Mouse (Mus musculus): ENCODE results near the gene Cdc42ep4. TPM values are rescaled to one million over a fixed set of nuclear protein-coding genes. Genes with fewer than 3 reads are reported as not detected.

Gene Cdc42ep4
- total RNA-seq, 2 experiments from 2014 or later, result 4.5 to 7.4 TPM

DNA sequence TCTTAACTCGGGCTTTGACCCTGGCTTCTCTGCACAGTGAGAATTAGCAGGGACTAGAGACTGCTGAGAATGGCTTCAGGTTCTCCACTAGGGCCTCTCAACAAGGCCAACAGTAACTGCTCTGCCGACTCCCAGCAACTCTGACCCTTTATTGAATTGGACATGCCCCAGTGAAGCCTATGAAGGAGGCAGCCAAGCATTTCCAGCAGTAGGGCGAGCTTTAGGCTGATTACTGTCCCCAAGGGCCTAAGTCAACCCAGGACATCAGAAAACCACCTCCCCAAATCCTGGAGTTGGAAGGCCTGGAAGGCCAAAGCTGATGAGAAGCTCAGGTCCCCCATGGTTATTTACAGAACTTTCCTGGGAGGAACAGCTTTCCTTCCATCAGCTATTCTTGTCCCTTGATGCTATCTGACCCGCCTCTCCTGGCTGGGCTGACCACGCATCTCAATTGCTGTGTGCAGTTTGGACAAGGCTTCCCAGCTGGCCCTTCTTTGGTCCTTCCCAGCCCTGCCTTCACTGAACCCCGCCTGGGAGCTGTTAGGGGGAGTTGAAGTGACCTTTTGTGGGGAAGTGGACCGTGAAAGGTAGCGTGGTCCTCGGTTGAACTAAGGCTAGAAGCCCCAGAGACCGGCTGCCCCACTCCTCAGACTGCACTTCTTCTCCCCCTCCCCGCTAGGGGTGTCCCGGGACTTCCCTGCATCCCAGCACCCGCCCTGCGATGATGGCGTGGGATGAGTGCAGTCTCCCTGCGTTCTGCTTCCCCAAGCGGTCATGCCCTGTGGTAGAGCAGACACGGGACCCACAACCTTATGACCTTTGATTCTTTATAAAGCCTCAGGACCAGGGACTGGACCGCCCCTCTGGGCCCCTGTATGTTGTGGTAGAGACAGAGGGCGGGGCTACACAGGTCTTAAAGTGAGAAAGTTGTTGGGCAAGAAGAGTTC is 27.3 kb upstream of the Cdc42ep4 start:
- peak; percentile 61 for DNase-seq (ENCODE audit: low spot score)

GRCm38 (mm10) chr11:113777878-113778464 is 26.3 kb upstream of the Cdc42ep4 start:
- no peak for DNase-seq (ENCODE audit: low spot score)

GRCm38 (mm10) chr11:113776851-113777511 is 25.3 kb upstream of the Cdc42ep4 start:
- DNase-seq (ENCODE audit: low spot score), result no peak

- no peak for DNase-seq (ENCODE audit: low spot score)
Observed at GRCm38 (mm10) chr11:113774773-113775172, 23.1 kb upstream of the Cdc42ep4 start.

DNA sequence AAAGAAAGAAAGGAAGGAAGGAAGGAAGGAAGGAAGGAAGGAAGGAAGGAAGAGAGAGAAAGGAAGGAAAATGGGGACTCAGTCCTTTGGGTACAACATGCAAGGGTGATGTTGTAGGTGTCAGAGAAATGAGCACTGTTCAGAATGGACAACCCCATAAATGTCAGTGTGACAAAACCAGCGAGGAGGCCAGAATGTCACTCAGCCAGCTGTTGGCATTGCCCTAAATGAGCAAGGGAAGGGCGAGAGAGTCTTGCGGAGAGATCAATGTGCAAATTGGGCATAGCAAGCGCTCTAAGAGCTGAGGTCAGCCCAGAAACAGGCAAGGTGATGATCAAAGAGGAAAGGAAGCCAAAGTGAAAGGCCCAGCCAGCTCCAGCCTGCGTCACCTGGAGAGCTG is 21.5 kb upstream of the Cdc42ep4 start:
- DNase-seq (ENCODE audit: low spot score), result no peak

DNA sequence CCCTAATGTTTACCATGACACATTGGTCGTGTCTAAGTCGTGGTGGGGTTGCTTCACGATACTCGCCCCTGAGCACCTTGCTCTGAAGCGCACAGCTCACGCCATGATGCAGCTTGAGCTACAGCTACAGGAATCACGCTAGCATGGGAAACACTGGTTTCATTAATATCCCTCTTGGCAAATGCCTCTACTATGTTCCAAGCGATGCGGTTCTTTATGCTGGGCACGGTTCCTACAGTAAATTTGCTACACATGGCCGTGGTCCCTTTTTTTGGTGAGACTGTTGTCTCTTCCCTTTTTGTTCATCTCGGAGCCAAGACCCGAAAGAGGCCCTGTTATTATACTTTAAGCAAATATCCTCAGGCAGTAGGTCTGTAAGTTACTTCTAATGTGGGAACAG is 19.5 kb upstream of the Cdc42ep4 start:
- DNase-seq (ENCODE audit: low spot score), result no peak

DNA sequence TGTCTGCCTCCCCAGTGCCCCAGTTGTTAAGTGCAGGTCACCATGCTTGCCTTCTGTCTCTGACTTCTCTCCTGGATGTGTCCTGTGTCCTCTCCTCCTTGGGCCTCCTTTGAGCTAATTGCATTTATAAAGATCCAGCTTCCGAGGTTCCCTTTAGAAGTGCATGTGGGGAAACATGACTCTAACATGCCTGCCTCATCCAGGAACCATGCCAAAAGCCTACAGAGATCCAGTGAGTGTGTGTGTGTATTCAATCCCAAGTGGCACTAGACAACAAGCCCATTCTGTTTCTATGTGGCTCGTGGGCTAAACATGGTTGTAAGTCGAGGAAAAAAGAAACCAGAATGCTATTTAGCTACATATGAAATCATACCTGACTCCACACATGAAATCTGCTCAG is 16.7 kb upstream of the Cdc42ep4 start:
- DNase-seq (ENCODE audit: low spot score), result no peak

GRCm38 (mm10) chr11:113767285-113767684 is 15.6 kb upstream of the Cdc42ep4 start:
- no peak for DNase-seq (ENCODE audit: low spot score)

DNA sequence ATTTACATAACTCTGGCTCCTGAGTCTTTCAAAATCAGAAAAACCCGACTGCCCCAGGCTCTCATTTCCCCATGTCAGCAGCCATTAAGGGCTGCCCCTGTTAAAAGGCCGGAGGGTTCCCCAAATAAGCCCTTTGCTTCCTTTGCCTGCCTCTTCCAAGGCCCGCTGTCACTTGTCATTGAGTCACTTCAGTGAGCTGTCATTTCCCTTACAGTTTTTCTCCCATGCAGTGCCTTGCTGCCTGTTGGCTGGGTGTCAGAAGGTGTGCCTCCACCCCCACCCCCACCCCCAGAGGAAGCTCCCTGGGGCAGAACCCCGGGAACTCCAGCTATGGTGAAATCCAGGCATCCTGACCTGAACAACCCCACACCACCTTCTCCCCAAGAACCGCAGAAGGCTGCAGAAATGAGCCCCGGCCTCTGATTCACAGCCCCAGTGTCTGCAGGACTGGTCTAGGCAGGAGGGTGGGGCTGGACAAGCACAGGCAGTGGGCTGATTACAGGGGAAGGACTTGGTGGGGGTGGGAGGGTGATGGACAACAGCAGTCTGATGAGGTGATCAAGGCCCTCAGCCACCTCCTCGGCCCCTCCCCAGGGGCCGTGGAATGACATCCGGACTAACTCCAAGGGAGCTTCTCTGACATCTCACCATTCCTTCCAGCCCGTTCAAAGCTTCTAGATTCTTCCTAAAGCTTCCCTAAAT is 14.8 kb upstream of the Cdc42ep4 start:
- no peak for DNase-seq (ENCODE audit: low spot score)

DNA sequence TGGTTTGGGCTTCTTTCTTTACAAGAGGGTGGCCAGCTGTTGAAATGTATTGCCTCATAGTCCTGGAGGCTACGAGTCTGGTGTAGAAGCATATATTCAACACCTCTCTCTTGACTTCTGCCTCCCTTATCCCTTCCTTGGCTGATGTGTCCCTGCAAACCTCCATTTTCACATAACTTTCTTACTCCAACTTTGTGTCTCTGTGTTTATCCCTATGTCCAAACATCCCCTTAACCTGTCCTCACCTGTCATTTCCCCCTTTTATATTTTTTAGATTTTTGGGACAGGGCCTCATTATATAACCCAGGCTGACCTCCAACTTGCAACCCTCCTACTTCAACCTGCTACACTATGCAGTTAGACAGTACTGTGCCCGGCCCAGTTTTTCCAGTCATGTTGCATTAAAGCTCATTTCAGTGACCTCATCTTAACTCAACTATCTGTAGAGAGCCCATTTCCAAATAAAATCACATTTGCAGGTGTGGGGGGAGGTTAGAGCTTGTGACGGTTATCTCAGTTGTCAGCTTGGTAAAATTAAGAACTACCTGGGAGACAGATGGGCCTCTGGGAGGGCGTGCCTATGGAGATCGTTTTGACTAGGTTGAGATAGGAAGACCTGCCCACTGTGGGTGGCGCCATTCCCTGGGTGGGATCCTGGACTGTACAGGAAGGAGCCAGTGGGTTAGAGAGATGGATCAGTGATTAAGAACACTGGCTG is 12.6 kb upstream of the Cdc42ep4 start:
- no peak for DNase-seq (ENCODE audit: low spot score)

DNA sequence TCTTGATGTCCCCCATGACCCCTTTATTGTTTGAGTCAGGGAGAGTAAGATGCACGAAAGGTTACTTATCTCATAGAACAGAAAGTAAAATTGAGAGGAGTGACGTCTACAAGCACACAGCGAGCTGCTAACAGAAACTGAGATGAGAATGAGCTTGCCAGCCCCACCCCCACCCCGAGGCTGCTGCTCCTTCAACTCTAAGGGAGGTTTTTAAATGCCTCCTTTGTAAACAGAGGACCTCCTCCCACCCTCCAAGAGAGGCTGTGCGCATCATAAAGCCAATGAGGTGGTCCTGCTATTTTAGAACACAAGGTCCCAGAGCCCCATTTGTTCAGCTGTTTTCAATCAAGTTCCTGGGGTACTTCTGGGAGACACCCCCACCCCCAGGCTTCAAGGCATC is 11.8 kb upstream of the Cdc42ep4 start:
- DNase-seq (ENCODE audit: low spot score), result no peak

- DNase-seq (ENCODE audit: low spot score), result no peak
Observed at GRCm38 (mm10) chr11:113762136-113762797, 10.6 kb upstream of the Cdc42ep4 start.

GRCm38 (mm10) chr11:113761646-113762045 is 10.0 kb upstream of the Cdc42ep4 start:
- no peak for DNase-seq (ENCODE audit: low spot score)

DNA sequence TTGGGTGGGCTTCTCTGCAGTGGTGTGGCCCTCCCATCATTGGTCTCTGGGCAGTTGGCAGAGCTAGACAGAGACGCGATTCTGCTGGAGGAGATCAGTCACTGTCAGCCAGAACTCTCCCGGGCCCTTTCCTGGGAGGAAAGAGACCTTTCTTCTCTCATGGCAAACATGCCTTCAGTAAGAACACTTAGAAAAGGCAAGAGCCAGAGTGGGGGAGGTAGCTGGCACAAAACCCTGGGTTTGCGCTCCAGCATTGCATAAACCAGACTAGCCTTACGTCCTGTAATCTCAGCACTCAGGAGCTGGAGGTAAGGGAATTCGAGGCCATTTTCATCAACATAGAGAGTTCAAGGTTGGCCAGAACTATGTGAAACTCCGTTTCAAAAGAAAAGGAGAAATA is 8.8 kb upstream of the Cdc42ep4 start:
- no peak for DNase-seq (ENCODE audit: low spot score)

- no peak for DNase-seq (ENCODE audit: low spot score)
Observed at GRCm38 (mm10) chr11:113758851-113759250, 7.2 kb upstream of the Cdc42ep4 start.

- DNase-seq (ENCODE audit: low spot score), result no peak
Observed at GRCm38 (mm10) chr11:113756578-113756977, 4.9 kb upstream of the Cdc42ep4 start.

DNA sequence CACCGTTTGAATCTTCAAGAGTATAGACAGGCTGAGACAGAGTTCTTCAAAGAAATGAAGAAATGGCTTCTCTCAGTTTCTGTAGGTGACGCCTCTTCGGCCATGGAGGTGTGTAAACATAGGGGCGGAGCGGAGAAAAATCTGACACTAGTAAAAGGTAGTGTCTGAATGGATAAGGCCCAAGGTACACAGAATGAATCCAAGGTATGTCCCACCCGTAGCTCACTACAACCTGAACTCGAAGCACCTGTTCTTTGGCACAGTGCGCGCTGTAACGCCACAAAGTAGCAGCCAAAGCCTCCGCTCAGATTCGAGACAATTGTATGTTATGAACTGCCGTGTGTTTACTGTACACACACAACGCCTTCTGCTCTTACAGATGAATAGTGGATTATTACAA is 4.2 kb upstream of the Cdc42ep4 start:
- DNase-seq (ENCODE audit: low spot score), result no peak

DNA sequence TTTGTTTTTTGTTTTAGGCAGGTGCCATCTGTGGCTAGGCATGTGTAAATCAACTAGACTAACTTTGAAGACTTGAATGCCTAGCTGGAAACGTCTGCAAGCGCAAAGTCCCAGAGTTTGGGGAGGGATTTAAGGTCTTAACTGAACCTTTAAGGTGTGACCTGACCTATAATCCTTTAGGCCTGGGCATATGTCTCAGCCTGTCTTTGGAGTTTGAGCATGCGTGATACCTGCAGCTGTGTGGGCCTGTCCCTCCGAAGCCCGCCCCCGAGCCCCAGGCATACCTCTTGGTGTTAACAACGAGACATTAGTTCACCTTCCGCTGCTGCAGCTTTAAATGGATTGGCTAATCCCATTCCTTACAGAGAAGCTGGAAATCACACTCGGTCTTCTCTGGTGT is 3.2 kb upstream of the Cdc42ep4 start:
- DNase-seq (ENCODE audit: low spot score), result no peak

- DNase-seq (ENCODE audit: low spot score), result no peak
Observed at GRCm38 (mm10) chr11:113752685-113753430, 1.2 kb upstream of the Cdc42ep4 start.

DNA sequence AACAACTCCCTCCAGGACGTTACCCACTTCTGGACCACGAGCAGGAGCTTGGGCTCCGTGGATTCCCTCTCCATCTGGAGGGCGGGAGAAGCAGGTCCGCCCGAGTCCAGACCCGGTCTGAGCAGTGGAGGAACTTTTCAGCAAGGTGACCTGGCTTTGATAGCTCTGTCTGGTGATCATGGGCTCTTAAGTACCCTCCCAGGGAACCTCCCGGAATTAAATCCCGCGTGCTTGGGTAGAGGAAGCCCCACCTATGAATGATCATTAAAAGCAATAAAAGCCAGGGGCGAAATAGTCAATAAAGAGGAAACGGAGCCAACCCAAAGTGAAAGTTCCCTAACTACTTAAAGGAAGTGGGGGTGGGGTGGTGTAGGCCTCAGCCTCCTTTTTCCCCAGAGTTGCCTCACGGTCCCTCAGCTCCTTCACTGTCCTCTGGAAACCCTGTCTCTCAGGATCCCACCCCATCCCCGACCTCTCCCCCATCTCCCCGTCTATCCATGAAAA is 529 bp upstream of the Cdc42ep4 start:
- no peak for DNase-seq (ENCODE audit: low spot score)
